Mouse (Mus musculus): ENCODE data around the gene Trp53i11. TPM values are rescaled to one million over a fixed set of nuclear protein-coding genes. Genes with fewer than 3 reads are reported as not detected.

The Trp53i11 gene
- 56.8 TPM for total RNA-seq (2023)

DNA sequence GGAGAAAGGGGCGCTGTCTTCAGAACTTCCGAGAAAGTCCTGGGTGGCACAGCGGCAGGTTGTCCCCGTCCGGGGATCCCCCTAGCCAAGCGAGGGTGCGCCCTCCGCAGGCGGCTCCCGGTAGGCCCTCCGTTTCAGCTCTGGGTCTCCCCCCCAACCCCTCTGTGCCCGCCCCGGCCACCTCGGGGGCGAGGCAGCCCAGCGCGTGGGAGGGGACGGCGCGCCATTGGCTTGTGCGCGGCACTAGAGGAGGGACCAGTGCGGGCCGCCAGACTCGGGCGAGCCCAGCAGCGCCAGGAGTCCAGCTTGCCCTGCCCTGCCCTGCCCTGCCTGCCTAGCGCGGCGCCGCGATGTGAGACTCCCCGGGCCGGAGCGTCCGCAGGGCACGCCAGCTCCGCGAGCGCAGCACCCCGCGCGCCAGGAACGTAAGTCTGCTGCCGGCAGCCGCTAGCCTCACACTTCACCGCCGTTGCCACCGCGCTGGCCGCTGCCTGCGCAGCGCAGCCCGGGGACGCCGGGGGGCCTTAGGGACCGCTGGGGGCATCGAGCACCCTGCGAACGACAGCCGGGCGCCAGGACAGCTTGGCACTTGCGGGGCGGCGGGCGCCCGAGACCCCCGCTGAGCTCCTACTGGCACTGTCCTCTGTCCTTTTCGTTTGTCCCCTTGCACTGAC, at the start of gene Trp53i11:
Trp53i11 (plus strand) TSS at position 226 of the 674 bp plus-strand sequence.

Other genes starting within 250 kb of the Trp53i11 start
- 18.5 TPM for gene Prdm11, start 141.4 kb upstream of the Trp53i11 start, total RNA-seq (2023)
- 0.15 TPM for gene Tspan18, start 147.0 kb downstream of the Trp53i11 start, total RNA-seq (2023)

Data from CD4-positive naive resting alpha-beta T cell, adult 76 days (primary cell).